Mouse (Mus musculus) lung, postnatal 0 days (tissue): Measurements from ENCODE around the gene Npas2. TPM values are rescaled to one million over a fixed set of nuclear protein-coding genes. Genes with fewer than 3 reads are reported as not detected.

Experiments used
- ATAC-seq: fragments of 200-750 bp; cut with Nextera tagmentation; 2 replicates; pipeline ENCODE4 v1.8.0; 2017; ENCODE audit warnings: moderate library complexity
- DNase-seq: peaks from one replicate; pipeline ENCODE4 v3.0.0-alpha.2; 2016; ENCODE audit warnings: low spot score
- H3K27ac ChIP-seq: fragments of 300-500 bp; sonication (generic); 2 replicates; pipeline ENCODE4 v1.5.1; 2014; ENCODE audit warnings: antibody characterized with exemption, mild to moderate bottlenecking, low read length, mixed read lengths
- H3K27me3 ChIP-seq: fragments of 300-500 bp; sonication (generic); replicated peaks from 2 replicates; pipeline ENCODE4 v1.6.1; 2014; ENCODE audit warnings: low read length, mixed read lengths; ENCODE audit not compliant: insufficient read depth
- H3K36me3 ChIP-seq: fragments of 300-500 bp; sonication (generic); 2 replicates; pipeline ENCODE4 v1.6.1; 2014; ENCODE audit warnings: low read length, mixed read lengths; ENCODE audit not compliant: insufficient read depth
- H3K4me1 ChIP-seq: fragments of 300-500 bp; sonication (generic); 2 replicates; pipeline ENCODE4 v1.6.1; 2014; ENCODE audit warnings: antibody characterized with exemption, low read depth, low read length, mixed read lengths; ENCODE audit not compliant: insufficient read depth
- H3K4me2 ChIP-seq: fragments of 300-500 bp; sonication (generic); replicated peaks from 2 replicates; pipeline ENCODE4 v1.6.1; 2014; ENCODE audit warnings: low read depth, mild to moderate bottlenecking, low read length, moderate library complexity, mixed read lengths
- H3K4me3 ChIP-seq: fragments of 300-500 bp; sonication (generic); 2 replicates; pipeline ENCODE4 v1.5.1; 2014; ENCODE audit warnings: low read depth, low read length
- H3K9ac ChIP-seq: fragments of 300-500 bp; sonication (generic); replicated peaks from 2 replicates; pipeline ENCODE4 v1.6.1; 2014; ENCODE audit warnings: low read depth, mild to moderate bottlenecking
- H3K9me3 ChIP-seq: fragments of 300-500 bp; sonication (generic); 2 replicates; pipeline ENCODE4 v1.6.1; 2016; ENCODE audit warnings: low read length, mixed read lengths
- CTCF ChIP-seq: IDR thresholded peaks from 2 replicates; pipeline ENCODE4 v1.5.1; 2016; ENCODE audit warnings: antibody characterized with exemption, mild to moderate bottlenecking
- EP300 ChIP-seq: IDR thresholded peaks from 2 replicates; pipeline ENCODE4 v1.6.1; 2016; ENCODE audit warnings: antibody characterized with exemption, mild to moderate bottlenecking, control low read depth
- WGBS: fragments of 180-500 bp; shearing (Covaris S2); extraction: QIAGEN DNeasy Blood & Tissue Kit; methylation state at CpG from one replicate; pipeline ENCODE4 v1.1.7; 2014; 5-methylcytosine and 5-hydroxymethylcytosine counted together
- polyA plus RNA-seq: library from polyadenylated mRNA; unstranded; fragments of >200 nt; fragmentation: Nextera tagmentation; extraction: Ambion mirVana; gene quantifications from 2 replicates; pipeline ENCODE4 v1.2.1, GENCODE M21; 2015

The Npas2 gene
- polyA plus RNA-seq, 1 experiment from 2014 or later = 2.2 TPM

- no peak overlapping the region for H3K27ac ChIP-seq
- H3K36me3 ChIP-seq = no peaks in the 10 kb centered on the region
- 88% methylated on average over 9 of the region's 9 CpGs for WGBS
- H3K9ac ChIP-seq = no peak overlapping the region
- H3K4me2 ChIP-seq = no peak overlapping the region
- DNase-seq = no peak
- H3K27me3 ChIP-seq = no peaks in the 10 kb centered on the region
- no peak overlapping the region for H3K4me3 ChIP-seq
- no peaks in the 10 kb centered on the region for H3K4me1 ChIP-seq
- no peak for ATAC-seq
- no peak for TF ChIP-seq CTCF
- no peak for TF ChIP-seq EP300
- H3K9me3 ChIP-seq = no peaks in the 10 kb centered on the region
Measured at GRCm38 (mm10) chr1:39256051-39256450, 62.5 kb downstream of the Npas2 start.

- Histone ChIP-seq H3K36me3 (no peaks in the 10 kb centered on the region), H3K4me2 (no peak overlapping the region), H3K4me3 (no peak overlapping the region), H3K9ac (no peak overlapping the region), H3K4me1 (no peaks in the 10 kb centered on the region), H3K9me3 (no peaks in the 10 kb centered on the region), H3K27me3 (no peaks in the 10 kb centered on the region), H3K27ac (no peak overlapping the region)
- WGBS = 81% methylated on average over 8 of the region's 8 CpGs
- no peak for TF ChIP-seq EP300
- DNase-seq (no peak), ATAC-seq (no peak)
Measured at GRCm38 (mm10) chr1:39256513-39257330, 63.2 kb downstream of the Npas2 start.

- no peak overlapping the region for H3K4me2 ChIP-seq
- no peaks in the 10 kb centered on the region for H3K36me3 ChIP-seq
- H3K9ac ChIP-seq = no peak overlapping the region
- H3K27ac ChIP-seq = no peak overlapping the region
- DNase-seq (no peak), ATAC-seq (no peak)
- no peaks in the 10 kb centered on the region for H3K9me3 ChIP-seq
- no peaks in the 10 kb centered on the region for H3K27me3 ChIP-seq
- no peaks in the 10 kb centered on the region for H3K4me1 ChIP-seq
- no peak overlapping the region for H3K4me3 ChIP-seq
- WGBS = 65% methylated on average over 3 of the region's 3 CpGs
- TF ChIP-seq CTCF = no peak
- no peak for TF ChIP-seq EP300
Measured at GRCm38 (mm10) chr1:39257331-39257594, 63.7 kb downstream of the Npas2 start.

- no peak overlapping the region for H3K4me2 ChIP-seq
- no peak overlapping the region for H3K27ac ChIP-seq
- no peaks in the 10 kb centered on the region for H3K36me3 ChIP-seq
- WGBS = 49% methylated on average over 3 of the region's 3 CpGs
- no peak for TF ChIP-seq EP300
- no peak for TF ChIP-seq CTCF
- no peak overlapping the region for H3K4me3 ChIP-seq
- DNase-seq (no peak), ATAC-seq (no peak)
- no peaks in the 10 kb centered on the region for H3K9me3 ChIP-seq
- no peaks in the 10 kb centered on the region for H3K4me1 ChIP-seq
- no peak overlapping the region for H3K9ac ChIP-seq
- H3K27me3 ChIP-seq = no peaks in the 10 kb centered on the region
Measured at GRCm38 (mm10) chr1:39259668-39260067, 66.1 kb downstream of the Npas2 start.

GRCm38 (mm10) chr1:39260183-39260978 is 66.8 kb downstream of the Npas2 start:
- no peak for ATAC-seq
- no peak overlapping the region for H3K4me3 ChIP-seq
- no peaks in the 10 kb centered on the region for H3K27me3 ChIP-seq
- no peak overlapping the region for H3K27ac ChIP-seq
- no peaks in the 10 kb centered on the region for H3K9me3 ChIP-seq
- no peak for TF ChIP-seq EP300
- no peak for TF ChIP-seq CTCF
- no peak overlapping the region for H3K4me2 ChIP-seq
- 59% methylated on average over 8 of the region's 8 CpGs for WGBS
- no peak overlapping the region for H3K9ac ChIP-seq
- H3K36me3 ChIP-seq = no peaks in the 10 kb centered on the region
- no peaks in the 10 kb centered on the region for H3K4me1 ChIP-seq
- DNase-seq = no peak

GRCm38 (mm10) chr1:39266843-39267512 is 73.4 kb downstream of the Npas2 start:
- 89% methylated on average over 9 of the region's 9 CpGs for WGBS
- Histone ChIP-seq H3K36me3 (no peaks in the 10 kb centered on the region), H3K9me3 (no peaks in the 10 kb centered on the region), H3K27me3 (no peaks in the 10 kb centered on the region), H3K4me2 (no peak overlapping the region), H3K4me1 (no peaks in the 10 kb centered on the region), H3K4me3 (no peak overlapping the region), H3K27ac (no peak overlapping the region), H3K9ac (no peak overlapping the region)
- ATAC-seq (no peak), DNase-seq (no peak)
- TF ChIP-seq CTCF = no peak
- TF ChIP-seq EP300 = no peak
